Mouse (Mus musculus): ENCODE data around the gene Nsf. TPM values are rescaled to one million over a fixed set of nuclear protein-coding genes. Genes with fewer than 3 reads are reported as not detected.

Gene Nsf
- polyA plus RNA-seq, 1 experiment from 2014 or later = 61.2 TPM

DNA sequence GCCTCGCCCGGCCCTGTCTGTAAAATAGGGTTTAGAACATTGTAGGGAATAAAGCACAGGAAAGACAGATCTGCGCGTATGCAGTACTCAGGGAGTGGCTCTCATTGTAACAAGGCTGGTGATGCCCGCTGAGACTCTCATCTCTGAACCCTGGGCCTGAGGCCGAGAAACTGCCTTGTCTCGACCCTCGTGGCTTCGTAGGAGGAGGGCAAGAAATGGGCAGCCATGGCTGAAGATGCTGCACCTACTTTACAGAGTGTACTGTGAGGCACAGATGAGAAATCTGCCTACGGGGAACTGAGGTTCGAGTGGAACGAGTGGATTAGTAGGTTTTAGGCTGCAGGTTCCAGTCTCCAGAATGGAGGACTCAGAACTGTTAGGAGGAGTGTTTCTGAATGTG is 143.2 kb downstream of the Nsf start:
- H3K9ac ChIP-seq (ENCODE audit: low read length) = peak overlapping the region; percentile 67
- peak overlapping the region; percentile 52 for H3K4me3 ChIP-seq (ENCODE audit: low read depth, low read length)
- no peaks in the 10 kb centered on the region; the same call in 1 of the 2 replicates for H3K9me3 ChIP-seq (ENCODE audit: control insufficient read depth, low read length)
- peaks cover 27% of the 10 kb centered on the region for H3K4me1 ChIP-seq (replicated peaks; ENCODE audit: control insufficient read depth, insufficient read depth, low read length)
- no peak for DNase-seq (ENCODE audit: low spot score)
- ATAC-seq (replicated peaks; ENCODE audit: low FRiP score) = no peak
- peak overlapping the region; percentile 97 for H3K4me2 ChIP-seq (ENCODE audit: low read depth, low read length, severe bottlenecking)
- peaks cover 64% of the 10 kb centered on the region for H3K27me3 ChIP-seq (ENCODE audit: control insufficient read depth, insufficient read depth, low read length)
- no peak overlapping the region for H3K27ac ChIP-seq (ENCODE audit: low read depth, low read length)
- H3K36me3 ChIP-seq (ENCODE audit: control insufficient read depth, insufficient read depth, low read length) = no peaks in the 10 kb centered on the region
- 7% methylated on average over 12 of the region's 12 CpGs for WGBS

DNA sequence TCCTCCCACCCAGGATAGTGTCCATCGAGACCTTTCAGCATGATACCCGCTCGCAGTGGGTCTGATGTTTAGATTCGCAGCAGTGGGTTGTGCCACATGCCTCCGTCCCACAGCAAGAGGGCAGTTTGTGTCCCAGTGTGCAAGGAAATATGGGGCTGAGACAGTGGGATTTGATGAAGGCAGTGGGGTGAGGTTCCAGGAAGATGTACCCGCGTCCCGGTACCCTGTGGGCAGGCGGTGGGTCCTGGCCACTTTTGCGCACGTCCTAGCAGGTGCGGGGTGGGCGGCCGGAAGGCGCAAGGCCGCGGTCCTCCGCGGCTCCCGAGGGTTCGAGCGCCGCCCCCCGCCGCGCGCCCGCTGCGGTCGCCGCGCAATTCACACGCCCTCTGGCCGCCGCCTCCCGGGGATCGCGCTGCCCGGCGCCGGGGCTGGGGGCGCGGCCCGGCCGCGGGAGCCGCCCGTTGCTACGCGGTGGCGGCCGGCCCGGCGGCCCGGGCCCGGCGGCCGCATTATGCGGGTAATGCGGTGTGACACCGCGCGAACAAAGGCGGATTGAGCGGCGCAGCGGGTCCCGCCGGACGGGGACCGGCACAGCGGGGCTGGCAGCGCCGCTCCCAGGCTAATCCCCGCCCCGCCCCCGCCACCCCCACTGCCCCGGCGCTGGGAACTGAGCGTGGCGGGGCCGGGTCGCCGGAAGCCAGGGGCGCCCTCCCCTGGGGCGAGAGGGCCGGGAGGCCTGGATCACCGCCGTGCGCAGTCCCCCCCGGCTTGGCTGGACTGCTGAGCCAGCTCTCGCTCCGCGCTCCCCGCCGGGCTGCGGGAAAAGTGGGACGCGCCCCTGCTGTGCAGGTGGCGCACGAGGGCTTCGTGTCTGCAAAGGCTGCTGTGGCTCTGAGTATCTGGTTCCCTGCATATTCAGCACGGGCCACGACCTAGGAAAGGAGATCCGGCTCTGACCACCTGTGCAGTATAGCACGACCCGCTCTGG is 144.0 kb downstream of the Nsf start:
- Histone ChIP-seq H3K4me3 (ENCODE audit: low read depth, low read length) (peak overlapping the region; percentile 52), H3K9me3 (ENCODE audit: control insufficient read depth, low read length) (no peaks in the 10 kb centered on the region; the same call in 1 of the 2 replicates), H3K9ac (ENCODE audit: low read length) (peak overlapping the region; percentile 67), H3K4me2 (ENCODE audit: low read depth, low read length, severe bottlenecking) (peak overlapping the region; percentile 97), H3K4me1 (replicated peaks; ENCODE audit: control insufficient read depth, insufficient read depth, low read length) (peaks cover 27% of the 10 kb centered on the region), H3K27ac (ENCODE audit: low read depth, low read length) (peak overlapping the region; percentile 50; the same call in 1 of the 2 replicates), H3K36me3 (ENCODE audit: control insufficient read depth, insufficient read depth, low read length) (no peaks in the 10 kb centered on the region), H3K27me3 (ENCODE audit: control insufficient read depth, insufficient read depth, low read length) (peaks cover 64% of the 10 kb centered on the region)
- ATAC-seq (replicated peaks; ENCODE audit: low FRiP score) (peak; percentile 51), DNase-seq (ENCODE audit: low spot score) (peak; percentile 75)
- WGBS = under 1% methylated on average over 95 of the region's 107 CpGs

DNA sequence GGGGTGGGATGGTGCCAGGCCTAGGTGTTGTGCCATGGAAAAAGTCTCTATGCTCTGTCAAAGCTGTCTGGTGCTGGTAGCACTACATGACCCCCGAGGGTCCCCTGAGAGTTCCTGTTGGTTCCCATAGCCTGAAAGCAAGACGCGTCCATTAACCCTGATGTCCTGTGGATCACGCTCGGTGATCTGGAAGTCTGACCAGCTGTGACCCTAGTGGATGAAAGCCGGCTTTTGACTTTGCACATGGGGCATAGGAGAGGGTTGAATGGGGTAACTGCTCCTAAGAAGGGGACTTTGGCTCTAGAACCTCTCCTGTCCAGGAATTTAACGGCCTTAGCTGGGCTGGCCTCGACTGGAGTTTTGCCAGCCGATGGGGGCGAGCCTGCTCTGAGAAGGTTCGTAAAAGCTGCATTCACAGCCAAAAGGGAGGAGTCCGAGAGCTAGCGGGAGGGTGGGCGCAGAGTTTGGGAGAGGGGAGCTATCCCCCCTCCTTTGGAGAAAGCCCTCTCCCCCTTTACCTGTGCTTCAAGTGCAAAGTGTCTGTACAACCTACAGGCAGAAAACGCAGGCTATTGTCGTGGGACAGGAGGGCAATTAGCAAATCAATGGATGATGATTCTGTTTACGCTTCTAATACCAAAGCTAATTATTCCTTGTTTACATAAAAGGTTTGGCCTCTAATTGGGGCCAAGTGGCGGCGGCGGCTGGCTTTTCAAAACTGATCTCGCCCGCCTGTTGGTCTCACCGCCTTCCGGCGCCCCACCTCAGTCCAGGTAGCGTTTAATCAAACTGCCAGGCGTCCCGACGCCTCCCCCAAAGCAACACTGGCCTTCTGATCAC is 144.9 kb downstream of the Nsf start:
- no peak; the same call in 1 of the 2 replicates for ATAC-seq (replicated peaks; ENCODE audit: low FRiP score)
- Histone ChIP-seq H3K4me2 (ENCODE audit: low read depth, low read length, severe bottlenecking) (peak overlapping the region; percentile 97), H3K9ac (ENCODE audit: low read length) (peak overlapping the region; percentile 67), H3K4me3 (ENCODE audit: low read depth, low read length) (peak overlapping the region; percentile 52), H3K27me3 (ENCODE audit: control insufficient read depth, insufficient read depth, low read length) (peaks cover 63% of the 10 kb centered on the region), H3K4me1 (replicated peaks; ENCODE audit: control insufficient read depth, insufficient read depth, low read length) (peaks cover 27% of the 10 kb centered on the region), H3K27ac (ENCODE audit: low read depth, low read length) (peak overlapping the region; percentile 50; the same call in 1 of the 2 replicates), H3K36me3 (ENCODE audit: control insufficient read depth, insufficient read depth, low read length) (no peaks in the 10 kb centered on the region), H3K9me3 (ENCODE audit: control insufficient read depth, low read length) (no peaks in the 10 kb centered on the region; the same call in 1 of the 2 replicates)
- WGBS = 3% methylated on average over 29 of the region's 29 CpGs
- peak; percentile 67 for DNase-seq (ENCODE audit: low spot score)

DNA sequence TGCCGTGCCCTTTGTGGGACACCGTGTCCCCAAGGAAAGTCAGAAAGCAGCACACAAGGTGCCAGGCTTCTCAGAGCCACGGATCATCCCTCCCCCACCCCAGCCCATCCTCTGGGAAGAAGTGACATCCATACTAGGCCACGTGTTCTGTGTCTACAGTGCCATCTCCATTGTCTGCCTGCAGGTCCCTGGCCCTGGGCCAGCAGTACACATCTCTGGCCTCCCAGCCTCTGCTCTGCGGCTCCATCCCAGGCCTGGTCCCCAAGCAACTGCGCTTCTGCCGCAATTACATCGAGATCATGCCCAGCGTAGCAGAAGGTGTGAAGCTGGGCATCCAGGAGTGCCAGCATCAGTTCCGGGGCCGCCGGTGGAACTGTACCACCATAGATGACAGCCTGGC is 145.9 kb downstream of the Nsf start:
- Histone ChIP-seq H3K27me3 (ENCODE audit: control insufficient read depth, insufficient read depth, low read length) (peaks cover 56% of the 10 kb centered on the region), H3K4me2 (ENCODE audit: low read depth, low read length, severe bottlenecking) (no peak overlapping the region), H3K4me3 (ENCODE audit: low read depth, low read length) (no peak overlapping the region), H3K9me3 (ENCODE audit: control insufficient read depth, low read length) (no peaks in the 10 kb centered on the region; the same call in 1 of the 2 replicates), H3K36me3 (ENCODE audit: control insufficient read depth, insufficient read depth, low read length) (no peaks in the 10 kb centered on the region), H3K9ac (ENCODE audit: low read length) (no peak overlapping the region), H3K27ac (ENCODE audit: low read depth, low read length) (no peak overlapping the region), H3K4me1 (replicated peaks; ENCODE audit: control insufficient read depth, insufficient read depth, low read length) (peaks cover 27% of the 10 kb centered on the region)
- ATAC-seq (replicated peaks; ENCODE audit: low FRiP score) = no peak
- DNase-seq (ENCODE audit: low spot score) = no peak
- 50% methylated on average over 12 of the region's 12 CpGs for WGBS

DNA sequence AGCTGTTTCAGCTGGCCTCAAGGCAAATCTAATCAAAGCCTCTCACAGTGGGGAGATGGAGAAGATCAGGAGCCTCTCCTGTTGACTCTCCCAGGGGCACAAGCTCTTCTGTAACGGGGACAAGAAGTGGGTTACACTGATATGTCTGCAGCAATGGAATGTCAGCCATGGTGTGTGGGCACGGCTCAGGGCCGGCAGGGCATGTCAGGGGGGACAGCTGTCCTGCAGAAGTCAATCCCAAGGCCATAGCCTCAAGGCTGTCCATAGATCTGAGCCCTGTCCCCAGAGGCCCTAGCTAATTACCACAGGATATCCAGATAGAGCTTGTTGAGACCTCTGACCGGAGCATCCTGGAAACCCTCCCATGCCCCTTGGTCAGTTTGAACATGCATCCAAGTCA is 149.1 kb downstream of the Nsf start:
- H3K9me3 ChIP-seq (ENCODE audit: control insufficient read depth, low read length) = no peaks in the 10 kb centered on the region; the same call in 1 of the 2 replicates
- H3K4me2 ChIP-seq (ENCODE audit: low read depth, low read length, severe bottlenecking) = no peak overlapping the region
- DNase-seq (ENCODE audit: low spot score) = no peak
- ATAC-seq (replicated peaks; ENCODE audit: low FRiP score) = no peak
- no peak overlapping the region for H3K4me3 ChIP-seq (ENCODE audit: low read depth, low read length)
- WGBS = 83% methylated on average over 4 of the region's 4 CpGs
- H3K9ac ChIP-seq (ENCODE audit: low read length) = no peak overlapping the region
- no peaks in the 10 kb centered on the region for H3K36me3 ChIP-seq (ENCODE audit: control insufficient read depth, insufficient read depth, low read length)
- no peak overlapping the region for H3K27ac ChIP-seq (ENCODE audit: low read depth, low read length)
- peaks cover 18% of the 10 kb centered on the region for H3K4me1 ChIP-seq (replicated peaks; ENCODE audit: control insufficient read depth, insufficient read depth, low read length)
- peaks cover 27% of the 10 kb centered on the region for H3K27me3 ChIP-seq (ENCODE audit: control insufficient read depth, insufficient read depth, low read length)

DNA sequence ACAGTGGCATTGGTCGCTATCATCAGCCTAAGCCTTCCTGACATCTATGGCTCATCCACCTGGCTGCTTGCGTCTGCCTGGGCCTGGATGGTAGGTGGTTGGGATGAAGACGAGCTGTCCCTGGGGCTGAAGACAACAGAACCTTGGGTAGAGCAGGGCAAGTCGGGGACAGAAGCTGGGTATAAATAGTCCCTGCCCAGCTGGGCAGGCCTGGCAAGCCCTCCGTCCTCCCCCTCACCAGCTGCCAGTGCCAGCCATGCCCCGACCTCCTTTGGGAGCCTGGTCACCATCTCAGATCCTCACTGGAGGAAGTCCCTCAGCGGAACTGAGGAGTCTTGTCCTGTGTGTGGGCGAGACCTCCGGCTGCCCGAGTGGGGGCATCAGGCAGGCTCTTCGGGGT is 149.7 kb downstream of the Nsf start:
- Histone ChIP-seq H3K27ac (ENCODE audit: low read depth, low read length) (no peak overlapping the region), H3K27me3 (ENCODE audit: control insufficient read depth, insufficient read depth, low read length) (peaks cover 21% of the 10 kb centered on the region), H3K4me3 (ENCODE audit: low read depth, low read length) (no peak overlapping the region), H3K36me3 (ENCODE audit: control insufficient read depth, insufficient read depth, low read length) (no peaks in the 10 kb centered on the region), H3K9ac (ENCODE audit: low read length) (no peak overlapping the region), H3K4me1 (replicated peaks; ENCODE audit: control insufficient read depth, insufficient read depth, low read length) (peaks cover 11% of the 10 kb centered on the region; the same call in 1 of the 2 replicates), H3K9me3 (ENCODE audit: control insufficient read depth, low read length) (no peaks in the 10 kb centered on the region; the same call in 1 of the 2 replicates), H3K4me2 (ENCODE audit: low read depth, low read length, severe bottlenecking) (no peak overlapping the region)
- ATAC-seq (replicated peaks; ENCODE audit: low FRiP score) (no peak), DNase-seq (ENCODE audit: low spot score) (no peak)
- WGBS = 86% methylated on average over 11 of the region's 11 CpGs

DNA sequence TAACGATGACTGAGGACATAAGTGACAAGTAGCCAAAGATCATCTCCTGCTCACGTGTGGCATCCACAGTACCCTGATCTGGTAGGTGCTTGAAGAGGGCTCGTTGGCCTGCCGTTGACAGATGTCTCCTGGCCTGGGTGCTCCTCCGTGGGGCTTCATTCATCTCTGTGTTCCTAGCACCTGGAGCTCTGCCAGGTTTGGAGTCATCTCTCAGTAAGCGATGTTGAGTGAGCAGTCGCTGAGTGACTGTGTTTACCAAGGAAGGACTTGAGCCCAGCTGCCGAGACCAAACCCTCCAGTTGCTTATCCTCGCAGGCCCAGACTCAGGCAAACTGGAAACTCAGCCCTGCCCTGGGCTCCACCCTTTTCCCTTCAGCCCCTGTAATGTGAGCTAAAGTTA is 152.7 kb downstream of the Nsf start:
- H3K27me3 ChIP-seq (ENCODE audit: control insufficient read depth, insufficient read depth, low read length) = peaks cover 6% of the 10 kb centered on the region

DNA sequence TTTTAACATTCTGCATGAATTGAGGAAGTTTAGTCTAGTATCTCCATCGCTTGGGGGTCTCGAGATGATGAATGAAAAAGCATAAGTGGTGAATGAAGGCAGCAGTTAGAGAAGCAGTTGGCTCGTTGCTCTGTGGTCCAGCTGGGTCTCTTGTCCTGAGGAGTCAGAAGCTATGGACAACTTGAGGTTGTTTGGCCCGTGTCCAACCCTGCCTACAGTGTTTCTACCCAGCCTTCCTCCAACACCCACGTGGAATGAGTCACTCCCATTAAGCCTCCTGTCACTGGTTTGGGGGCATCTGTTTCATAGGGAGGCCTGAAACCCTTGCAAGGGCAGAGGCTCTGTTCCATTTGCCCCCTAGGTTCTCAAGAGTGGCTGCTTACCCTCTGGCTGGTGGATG is 163.9 kb downstream of the Nsf start:
- Histone ChIP-seq H3K27me3 (ENCODE audit: control insufficient read depth, insufficient read depth, low read length) (peaks cover 6% of the 10 kb centered on the region), H3K36me3 (ENCODE audit: control insufficient read depth, insufficient read depth, low read length) (no peaks in the 10 kb centered on the region), H3K9ac (ENCODE audit: low read length) (no peak overlapping the region), H3K4me1 (replicated peaks; ENCODE audit: control insufficient read depth, insufficient read depth, low read length) (no peaks in the 10 kb centered on the region), H3K4me3 (ENCODE audit: low read depth, low read length) (no peak overlapping the region), H3K27ac (ENCODE audit: low read depth, low read length) (no peak overlapping the region), H3K9me3 (ENCODE audit: control insufficient read depth, low read length) (no peaks in the 10 kb centered on the region), H3K4me2 (ENCODE audit: low read depth, low read length, severe bottlenecking) (no peak overlapping the region)
- ATAC-seq (replicated peaks; ENCODE audit: low FRiP score) (no peak), DNase-seq (ENCODE audit: low spot score) (no peak)
- WGBS = 79% methylated on average over 5 of the region's 5 CpGs

More for the DNA sequence above, 152.7 kb downstream of the Nsf start:
- DNase-seq (ENCODE audit: low spot score) (no peak), ATAC-seq (replicated peaks; ENCODE audit: low FRiP score) (no peak)
- H3K9me3 ChIP-seq (ENCODE audit: control insufficient read depth, low read length) = no peaks in the 10 kb centered on the region; the same call in 1 of the 2 replicates
- WGBS = 81% methylated on average over 9 of the region's 9 CpGs
- no peaks in the 10 kb centered on the region for H3K4me1 ChIP-seq (replicated peaks; ENCODE audit: control insufficient read depth, insufficient read depth, low read length)
- no peak overlapping the region for H3K4me3 ChIP-seq (ENCODE audit: low read depth, low read length)
- H3K9ac ChIP-seq (ENCODE audit: low read length) = no peak overlapping the region
- H3K4me2 ChIP-seq (ENCODE audit: low read depth, low read length, severe bottlenecking) = no peak overlapping the region
- no peak overlapping the region for H3K27ac ChIP-seq (ENCODE audit: low read depth, low read length)
- no peaks in the 10 kb centered on the region for H3K36me3 ChIP-seq (ENCODE audit: control insufficient read depth, insufficient read depth, low read length)

All from forebrain, embryonic 11.5 days (tissue).